Mouse (Mus musculus): ENCODE measurements around the gene March7. TPM values are rescaled to one million over a fixed set of nuclear protein-coding genes. Genes with fewer than 3 reads are reported as not detected.

March7 gene
- total and polyA plus RNA-seq, 3 experiments: 9.6 to 24.8 (median 20.9) TPM

GRCm38 (mm10) chr2:60216547-60217153 lies 7.0 kb downstream of the March7 start:
- peaks cover 58% of the 10 kb centered on the region for H3K36me3 ChIP-seq (ENCODE audit: control insufficient read depth, insufficient read depth, low read length)
- peaks cover 18% of the 10 kb centered on the region for H3K79me2 ChIP-seq (replicated peaks; ENCODE audit: control insufficient read depth, insufficient read depth, low read length)
- H3K27me3 ChIP-seq (ENCODE audit: control insufficient read depth, insufficient read depth, low read length): no peaks in the 10 kb centered on the region
- H3K27ac ChIP-seq: no peak overlapping the region
- no peak overlapping the region for H3K9ac ChIP-seq (ENCODE audit: low read depth, low read length)
- TF ChIP-seq EP300 (IDR thresholded peaks at IDR 0.05; ENCODE audit: insufficient read depth, low read depth, low read length) (no peak), CTCF (IDR thresholded peaks at IDR 0.05) (no peak), POLR2A (IDR thresholded peaks at IDR 0.05; ENCODE audit: insufficient read depth, low read depth, low read length) (no peak)
- WGBS: 55% methylated on average over 4 of the region's 4 CpGs
- H3K4me3 ChIP-seq: no peak overlapping the region
- no peak for DNase-seq
- peaks cover 26% of the 10 kb centered on the region for H3K4me1 ChIP-seq (ENCODE audit: control insufficient read depth, insufficient read depth, low read length)
- intact Hi-C loops (cut with DNase I): loop anchor here (10.0 kb wide), 1 partner anchor 1188 kb away; no protein-coding TSS in a partner anchor

GRCm38 (mm10) chr2:60217620-60218019 lies 7.9 kb downstream of the March7 start:
- peaks cover 24% of the 10 kb centered on the region for H3K4me1 ChIP-seq (ENCODE audit: control insufficient read depth, insufficient read depth, low read length)
- intact Hi-C loops (cut with DNase I): loop anchor here (10.0 kb wide), 1 partner anchor 1187 kb away; no protein-coding TSS in a partner anchor

GRCm38 (mm10) chr2:60221236-60221635 lies 11.5 kb downstream of the March7 start:
- peaks cover 14% of the 10 kb centered on the region for H3K79me2 ChIP-seq (replicated peaks; ENCODE audit: control insufficient read depth, insufficient read depth, low read length)
- intact Hi-C loops (cut with DNase I): no loop called here
- H3K4me3 ChIP-seq: no peak overlapping the region
- peak in 1 of 2 experiments; percentile 25 for DNase-seq
- TF ChIP-seq POLR2A (IDR thresholded peaks at IDR 0.05; ENCODE audit: insufficient read depth, low read depth, low read length) (no peak), CTCF (IDR thresholded peaks at IDR 0.05) (no peak), EP300 (IDR thresholded peaks at IDR 0.05; ENCODE audit: insufficient read depth, low read depth, low read length) (no peak)
- peaks cover 26% of the 10 kb centered on the region for H3K4me1 ChIP-seq (ENCODE audit: control insufficient read depth, insufficient read depth, low read length)
- no peak overlapping the region for H3K9ac ChIP-seq (ENCODE audit: low read depth, low read length)
- peaks cover 40% of the 10 kb centered on the region for H3K36me3 ChIP-seq (ENCODE audit: control insufficient read depth, insufficient read depth, low read length)
- no peaks in the 10 kb centered on the region for H3K27me3 ChIP-seq (ENCODE audit: control insufficient read depth, insufficient read depth, low read length)
- no peak overlapping the region for H3K27ac ChIP-seq
- WGBS: 21% methylated on average over 6 of the region's 6 CpGs

More at GRCm38 (mm10) chr2:60217620-60218019, 7.9 kb downstream of the March7 start:
- H3K79me2 ChIP-seq (replicated peaks; ENCODE audit: control insufficient read depth, insufficient read depth, low read length): peaks cover 18% of the 10 kb centered on the region
- peaks cover 58% of the 10 kb centered on the region for H3K36me3 ChIP-seq (ENCODE audit: control insufficient read depth, insufficient read depth, low read length)
- H3K27me3 ChIP-seq (ENCODE audit: control insufficient read depth, insufficient read depth, low read length): no peaks in the 10 kb centered on the region
- TF ChIP-seq CTCF (IDR thresholded peaks at IDR 0.05) (no peak), EP300 (IDR thresholded peaks at IDR 0.05; ENCODE audit: insufficient read depth, low read depth, low read length) (no peak), POLR2A (IDR thresholded peaks at IDR 0.05; ENCODE audit: insufficient read depth, low read depth, low read length) (no peak)
- no peak overlapping the region for H3K4me3 ChIP-seq
- WGBS: 25% methylated on average over 6 of the region's 6 CpGs
- no peak for DNase-seq
- no peak overlapping the region for H3K27ac ChIP-seq
- H3K9ac ChIP-seq (ENCODE audit: low read depth, low read length): no peak overlapping the region

GRCm38 (mm10) chr2:60221954-60222353 lies 12.3 kb downstream of the March7 start:
- Histone ChIP-seq H3K36me3 (ENCODE audit: control insufficient read depth, insufficient read depth, low read length) (peaks cover 33% of the 10 kb centered on the region), H3K27ac (no peak overlapping the region), H3K9ac (ENCODE audit: low read depth, low read length) (no peak overlapping the region), H3K4me3 (no peak overlapping the region), H3K4me1 (ENCODE audit: control insufficient read depth, insufficient read depth, low read length) (peaks cover 23% of the 10 kb centered on the region), H3K27me3 (ENCODE audit: control insufficient read depth, insufficient read depth, low read length) (no peaks in the 10 kb centered on the region), H3K79me2 (replicated peaks; ENCODE audit: control insufficient read depth, insufficient read depth, low read length) (peaks cover 14% of the 10 kb centered on the region)
- 45% methylated on average over 2 of the region's 2 CpGs for WGBS
- no peak for DNase-seq
- intact Hi-C loops (cut with DNase I): no loop called here
- TF ChIP-seq POLR2A (IDR thresholded peaks at IDR 0.05; ENCODE audit: insufficient read depth, low read depth, low read length) (no peak), CTCF (IDR thresholded peaks at IDR 0.05) (no peak)

- intact Hi-C loops (cut with DNase I): no loop called here
- 27% methylated on average over 1 of the region's 1 CpGs for WGBS
- no peak for DNase-seq
- no peak overlapping the region for H3K9ac ChIP-seq (ENCODE audit: low read depth, low read length)
- no peak for TF ChIP-seq EP300 (IDR thresholded peaks at IDR 0.05; ENCODE audit: insufficient read depth, low read depth, low read length)
- TF ChIP-seq CTCF (IDR thresholded peaks at IDR 0.05): no peak
- no peak for TF ChIP-seq POLR2A (IDR thresholded peaks at IDR 0.05; ENCODE audit: insufficient read depth, low read depth, low read length)
- no peak overlapping the region for H3K27ac ChIP-seq
- no peaks in the 10 kb centered on the region for H3K27me3 ChIP-seq (ENCODE audit: control insufficient read depth, insufficient read depth, low read length)
- peaks cover 24% of the 10 kb centered on the region for H3K36me3 ChIP-seq (ENCODE audit: control insufficient read depth, insufficient read depth, low read length)
- no peak overlapping the region for H3K4me3 ChIP-seq
- peaks cover 10% of the 10 kb centered on the region for H3K79me2 ChIP-seq (replicated peaks; ENCODE audit: control insufficient read depth, insufficient read depth, low read length)
- H3K4me1 ChIP-seq (ENCODE audit: control insufficient read depth, insufficient read depth, low read length): peaks cover 18% of the 10 kb centered on the region
Measured at GRCm38 (mm10) chr2:60223489-60223888, 13.8 kb downstream of the March7 start.

GRCm38 (mm10) chr2:60228470-60228869 lies 18.8 kb downstream of the March7 start:
- Histone ChIP-seq H3K4me1 (ENCODE audit: control insufficient read depth, insufficient read depth, low read length) (peaks cover 6% of the 10 kb centered on the region), H3K9ac (ENCODE audit: low read depth, low read length) (no peak overlapping the region), H3K36me3 (ENCODE audit: control insufficient read depth, insufficient read depth, low read length) (peaks cover 27% of the 10 kb centered on the region), H3K79me2 (replicated peaks; ENCODE audit: control insufficient read depth, insufficient read depth, low read length) (peaks cover 7% of the 10 kb centered on the region), H3K27me3 (ENCODE audit: control insufficient read depth, insufficient read depth, low read length) (no peaks in the 10 kb centered on the region), H3K4me3 (no peak overlapping the region), H3K27ac (no peak overlapping the region)
- TF ChIP-seq CTCF (IDR thresholded peaks at IDR 0.05) (no peak), EP300 (IDR thresholded peaks at IDR 0.05; ENCODE audit: insufficient read depth, low read depth, low read length) (no peak), POLR2A (IDR thresholded peaks at IDR 0.05; ENCODE audit: insufficient read depth, low read depth, low read length) (no peak)
- intact Hi-C loops (cut with DNase I): no loop called here
- 81% methylated on average over 1 of the region's 1 CpGs for WGBS
- DNase-seq: no peak

All from heart, adult 2 months (tissue).